Mouse (Mus musculus): Measurements from ENCODE around the gene March6.

Gene March6

GRCm38 (mm10) chr15:31542013-31542958, 11.4 kb upstream of the March6 start:
- DNase-seq (ENCODE audit: low read depth, low spot score) = no peak

GRCm38 (mm10) chr15:31540513-31540802, 9.6 kb upstream of the March6 start:
- DNase-seq (ENCODE audit: low read depth, low spot score) = no peak

GRCm38 (mm10) chr15:31539643-31540512, 9.0 kb upstream of the March6 start:
- DNase-seq (ENCODE audit: low read depth, low spot score) = no peak

- no peak for DNase-seq (ENCODE audit: low read depth, low spot score)
Observed at GRCm38 (mm10) chr15:31538346-31538745, 7.5 kb upstream of the March6 start.

GRCm38 (mm10) chr15:31537706-31538105, 6.9 kb upstream of the March6 start:
- DNase-seq (ENCODE audit: low read depth, low spot score) = no peak

GRCm38 (mm10) chr15:31536051-31536737, 5.3 kb upstream of the March6 start:
- no peak for DNase-seq (ENCODE audit: low read depth, low spot score)

GRCm38 (mm10) chr15:31535259-31535855, 4.5 kb upstream of the March6 start:
- no peak for DNase-seq (ENCODE audit: low read depth, low spot score)

- no peak for DNase-seq (ENCODE audit: low read depth, low spot score)
Observed at GRCm38 (mm10) chr15:31534421-31535258, 3.8 kb upstream of the March6 start.

GRCm38 (mm10) chr15:31533529-31533928, 2.7 kb upstream of the March6 start:
- DNase-seq (ENCODE audit: low read depth, low spot score) = no peak

GRCm38 (mm10) chr15:31532331-31533021, 1.6 kb upstream of the March6 start:
- DNase-seq (ENCODE audit: low read depth, low spot score) = no peak

- DNase-seq (ENCODE audit: low read depth, low spot score) = no peak
Observed at GRCm38 (mm10) chr15:31531446-31532330, 835 bp upstream of the March6 start.

GRCm38 (mm10) chr15:31529811-31530658, 818 bp downstream of the March6 start:
- peak; percentile 52 for DNase-seq (ENCODE audit: low read depth, low spot score)

- no peak for DNase-seq (ENCODE audit: low read depth, low spot score)
Observed at GRCm38 (mm10) chr15:31529103-31529502, 1.8 kb downstream of the March6 start.

- DNase-seq (ENCODE audit: low read depth, low spot score) = no peak
Observed at GRCm38 (mm10) chr15:31528477-31528876, 2.4 kb downstream of the March6 start.

GRCm38 (mm10) chr15:31526463-31526862, 4.4 kb downstream of the March6 start:
- DNase-seq (ENCODE audit: low read depth, low spot score) = no peak

GRCm38 (mm10) chr15:31519000-31519399, 11.9 kb downstream of the March6 start:
- DNase-seq (ENCODE audit: low read depth, low spot score) = no peak

- DNase-seq (ENCODE audit: low read depth, low spot score) = no peak
Observed at GRCm38 (mm10) chr15:31518371-31518770, 12.5 kb downstream of the March6 start.

GRCm38 (mm10) chr15:31517186-31517585, 13.7 kb downstream of the March6 start:
- DNase-seq (ENCODE audit: low read depth, low spot score) = no peak

All from forelimb bud, embryonic 11.5 days (tissue).